Mouse (Mus musculus) stomach, postnatal 0 days (tissue): ENCODE data around the gene Ttc30a1. TPM values are rescaled to one million over a fixed set of nuclear protein-coding genes. Genes with fewer than 3 reads are reported as not detected.

Experiments
- ATAC-seq: fragments of 200-750 bp; cut with Nextera tagmentation; 2 replicates; pipeline ENCODE4 v1.8.0; 2017; ENCODE audit not compliant: low FRiP score, low TSS enrichment
- DNase-seq: peaks from one replicate; pipeline ENCODE4 v3.0.0-alpha.2; 2016; ENCODE audit warnings: low spot score
- H3K27ac ChIP-seq: fragments of 300-500 bp; sonication (generic); replicated peaks from 2 replicates; pipeline ENCODE4 v1.5.1; 2014; ENCODE audit warnings: mild to moderate bottlenecking, control low read depth
- H3K27me3 ChIP-seq: fragments of 300-500 bp; sonication (generic); 2 replicates; pipeline ENCODE4 v1.6.1; 2014; ENCODE audit warnings: low read length; ENCODE audit not compliant: control insufficient read depth, insufficient read depth
- H3K36me3 ChIP-seq: fragments of 300-500 bp; sonication (generic); 2 replicates; pipeline ENCODE4 v1.6.1; 2014; ENCODE audit warnings: low read length, mixed read lengths; ENCODE audit not compliant: control insufficient read depth, insufficient read depth
- H3K4me1 ChIP-seq: fragments of 300-500 bp; sonication (generic); replicated peaks from 2 replicates; pipeline ENCODE4 v1.6.1; 2014; ENCODE audit warnings: antibody characterized with exemption; ENCODE audit not compliant: control insufficient read depth, insufficient read depth
- H3K4me2 ChIP-seq: fragments of 300-500 bp; sonication (generic); replicated peaks from 2 replicates; pipeline ENCODE4 v1.6.1; 2014; ENCODE audit warnings: low read depth, mild to moderate bottlenecking, control low read depth, moderate library complexity
- H3K4me3 ChIP-seq: fragments of 300-500 bp; sonication (generic); 2 replicates; pipeline ENCODE4 v1.5.1; 2014; ENCODE audit warnings: low read depth, low read length, control low read depth
- H3K9ac ChIP-seq: fragments of 300-500 bp; sonication (generic); 2 replicates; pipeline ENCODE4 v1.6.1; 2014; ENCODE audit warnings: mild to moderate bottlenecking, low read length, control low read depth, mixed read lengths
- H3K9me3 ChIP-seq: fragments of 300-500 bp; sonication (generic); 2 replicates; pipeline ENCODE4 v1.6.1; 2016; ENCODE audit warnings: low read length; ENCODE audit not compliant: control insufficient read depth
- CTCF ChIP-seq: IDR thresholded peaks from 2 replicates; pipeline ENCODE4 v1.5.1; 2016; ENCODE audit warnings: antibody characterized with exemption, low read depth, mild to moderate bottlenecking, moderate library complexity
- EP300 ChIP-seq: optimal IDR thresholded peaks from 2 replicates; pipeline ENCODE3; 2016; ENCODE audit warnings: antibody characterized with exemption
- WGBS: fragments of 180-500 bp; shearing (Covaris S2); extraction: QIAGEN DNeasy Blood & Tissue Kit; methylation state at CpG from one replicate; pipeline ENCODE4 v1.1.7; 2014; 5-methylcytosine and 5-hydroxymethylcytosine counted together
- polyA plus RNA-seq: library from polyadenylated mRNA; unstranded; fragments of >200 nt; fragmentation: Nextera tagmentation; extraction: Ambion mirVana; gene quantifications from 2 replicates; pipeline ENCODE4 v1.2.1, GENCODE M21; 2015

The Ttc30a1 gene
- polyA plus RNA-seq, 1 experiment from 2014 or later, result 3.3 TPM

DNA sequence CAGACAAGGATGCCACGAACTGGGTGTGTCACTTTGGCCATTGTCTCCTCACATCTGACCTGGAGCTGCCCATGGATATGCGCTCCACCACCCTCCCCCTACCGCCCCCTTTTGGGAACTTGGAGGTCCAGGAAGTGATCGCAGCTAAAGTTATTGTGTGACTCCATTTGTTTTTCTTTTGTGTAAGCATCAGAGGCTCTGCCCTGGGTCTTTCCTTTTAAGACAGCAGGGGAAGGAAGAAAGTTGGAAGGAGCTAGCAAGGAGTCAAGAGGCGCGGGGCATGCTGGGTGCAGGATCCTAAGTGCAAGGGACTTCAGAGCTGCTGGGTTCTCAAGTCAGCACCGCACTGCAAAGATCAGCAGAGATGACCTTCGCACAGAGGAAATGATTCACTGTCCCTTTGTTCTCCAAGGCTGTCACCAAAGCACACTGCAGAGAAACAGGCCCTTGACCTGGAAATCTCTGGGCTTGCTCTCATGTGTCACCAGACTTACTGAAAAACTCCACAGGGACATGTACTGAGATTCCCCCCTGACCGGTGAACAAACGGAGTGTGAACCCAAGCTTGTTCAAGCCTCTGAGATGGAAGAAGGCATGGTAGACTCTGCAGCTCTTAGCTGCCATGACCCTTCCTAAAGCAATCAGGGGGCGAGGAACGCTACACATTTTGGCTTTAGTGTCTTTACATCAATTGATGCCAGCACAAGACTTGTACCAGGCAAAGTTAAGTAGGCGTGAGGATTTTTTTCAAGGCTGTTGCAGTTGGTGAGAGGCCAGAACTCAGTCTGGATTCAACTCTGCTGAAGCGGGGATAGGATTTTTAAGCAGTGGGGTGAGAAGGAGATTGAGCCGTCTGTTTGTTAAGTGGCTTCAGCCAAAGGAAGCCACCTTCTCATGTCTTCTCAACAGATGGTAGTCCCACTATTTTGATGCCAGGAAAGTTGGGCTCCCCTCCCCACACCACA lies 21.1 kb downstream of the Ttc30a1 start:
- H3K4me2 ChIP-seq, result peak overlapping the region; percentile 34; the same call in 1 of the 2 replicates
- 56% methylated on average over 15 of the region's 15 CpGs for whole genome bisulfite sequencing
- no peaks in the 10 kb centered on the region for H3K27me3 ChIP-seq
- H3K9ac ChIP-seq, result 0 out of 2 replicates have a peak overlapping the region, but pooled peaks have one; percentile 24
- H3K4me1 ChIP-seq, result peaks cover 10% of the 10 kb centered on the region
- peak overlapping the region; percentile 53 for H3K27ac ChIP-seq
- no peaks in the 10 kb centered on the region for H3K9me3 ChIP-seq
- H3K36me3 ChIP-seq, result no peaks in the 10 kb centered on the region
- H3K4me3 ChIP-seq, result no peak overlapping the region
- ATAC-seq, result peak; percentile 64
- TF ChIP-seq EP300 (no peak), CTCF (no peak)
- DNase-seq, result peak; percentile 42

- no peak overlapping the region for H3K4me3 ChIP-seq
- H3K27me3 ChIP-seq, result no peaks in the 10 kb centered on the region
- peak overlapping the region; percentile 34; the same call in 1 of the 2 replicates for H3K4me2 ChIP-seq
- H3K9me3 ChIP-seq, result no peaks in the 10 kb centered on the region
- no peaks in the 10 kb centered on the region for H3K36me3 ChIP-seq
- ATAC-seq, result no peak
- 0 out of 2 replicates have a peak overlapping the region, but pooled peaks have one; percentile 24 for H3K9ac ChIP-seq
- TF ChIP-seq EP300, result no peak
- no peak for TF ChIP-seq CTCF
- peaks cover 10% of the 10 kb centered on the region for H3K4me1 ChIP-seq
- peak; percentile 42 for DNase-seq
- WGBS, result 13% methylated on average over 15 of the region's 15 CpGs
- H3K27ac ChIP-seq, result peak overlapping the region; percentile 53
Measured at GRCm38 (mm10) chr2:75959850-75960365, 21.9 kb downstream of the Ttc30a1 start.

DNA sequence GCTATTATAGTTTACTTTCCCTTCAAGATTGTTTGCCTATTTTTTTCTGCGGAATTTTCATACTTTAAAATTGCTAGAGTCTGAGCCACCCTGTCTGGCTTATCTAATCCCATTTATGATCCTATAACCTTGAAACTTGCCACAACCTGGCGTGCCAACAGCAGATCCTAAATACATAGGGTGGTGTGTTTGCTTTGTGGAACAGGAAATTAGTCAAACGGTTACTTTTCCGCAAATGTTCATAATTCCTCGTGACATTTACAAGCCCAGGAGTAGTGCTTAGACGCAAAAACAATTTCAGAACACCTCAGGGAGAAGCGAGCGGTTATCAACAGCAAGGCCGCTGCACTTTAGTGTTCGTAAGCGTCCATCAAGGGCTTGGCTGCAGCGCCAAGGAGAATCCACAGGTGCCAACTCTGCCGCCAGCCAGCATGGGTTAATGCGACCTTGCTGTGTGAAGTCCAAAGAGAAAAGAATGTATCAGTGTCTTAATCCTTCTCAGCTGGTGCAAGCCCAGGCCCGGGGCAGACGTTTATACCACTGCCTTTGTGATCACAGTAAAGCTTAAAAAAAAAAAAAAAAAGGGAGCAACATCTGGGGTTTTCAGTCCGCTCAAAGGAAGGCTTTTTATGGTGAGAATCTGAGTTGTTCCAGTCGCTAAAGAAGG lies 22.5 kb downstream of the Ttc30a1 start:
- Histone ChIP-seq H3K9me3 (no peaks in the 10 kb centered on the region), H3K27me3 (no peaks in the 10 kb centered on the region), H3K4me1 (peaks cover 10% of the 10 kb centered on the region), H3K4me2 (peak overlapping the region; percentile 15), H3K27ac (peak overlapping the region; percentile 53), H3K4me3 (no peak overlapping the region), H3K9ac (0 out of 2 replicates have a peak overlapping the region, but pooled peaks have one; percentile 0), H3K36me3 (no peaks in the 10 kb centered on the region)
- no peak for ATAC-seq
- WGBS, result 27% methylated on average over 18 of the region's 18 CpGs
- peak; percentile 34 for DNase-seq
- TF ChIP-seq EP300, result no peak
- TF ChIP-seq CTCF, result no peak

DNA sequence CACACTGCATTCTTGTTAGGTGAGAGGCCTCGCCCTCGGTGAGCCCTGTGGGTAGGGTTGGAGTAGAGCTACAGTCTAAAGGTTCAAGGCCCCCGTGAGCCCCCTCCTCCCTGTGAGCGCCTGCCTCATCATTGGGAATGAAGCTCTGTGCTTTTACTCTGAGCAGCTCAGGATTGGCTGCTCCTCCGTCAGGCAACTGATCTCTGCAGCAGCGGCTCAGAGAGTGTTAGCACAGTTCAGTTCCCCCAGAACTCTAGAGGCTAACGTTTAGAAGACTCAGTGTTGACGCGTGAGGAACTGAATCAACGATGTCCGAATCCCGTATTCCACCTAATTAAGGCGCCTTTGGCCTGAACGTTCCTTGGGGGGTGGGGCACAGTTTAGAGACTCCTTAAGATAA lies 26.1 kb downstream of the Ttc30a1 start:
- H3K9ac ChIP-seq, result no peak overlapping the region
- ATAC-seq, result no peak
- no peak overlapping the region for H3K27ac ChIP-seq
- TF ChIP-seq EP300 (no peak), CTCF (no peak)
- no peaks in the 10 kb centered on the region for H3K36me3 ChIP-seq
- H3K27me3 ChIP-seq, result no peaks in the 10 kb centered on the region
- no peak overlapping the region for H3K4me3 ChIP-seq
- no peak for DNase-seq
- 49% methylated on average over 14 of the region's 14 CpGs for WGBS
- H3K9me3 ChIP-seq, result no peaks in the 10 kb centered on the region
- H3K4me2 ChIP-seq, result no peak overlapping the region
- H3K4me1 ChIP-seq, result peaks cover 9% of the 10 kb centered on the region

DNA sequence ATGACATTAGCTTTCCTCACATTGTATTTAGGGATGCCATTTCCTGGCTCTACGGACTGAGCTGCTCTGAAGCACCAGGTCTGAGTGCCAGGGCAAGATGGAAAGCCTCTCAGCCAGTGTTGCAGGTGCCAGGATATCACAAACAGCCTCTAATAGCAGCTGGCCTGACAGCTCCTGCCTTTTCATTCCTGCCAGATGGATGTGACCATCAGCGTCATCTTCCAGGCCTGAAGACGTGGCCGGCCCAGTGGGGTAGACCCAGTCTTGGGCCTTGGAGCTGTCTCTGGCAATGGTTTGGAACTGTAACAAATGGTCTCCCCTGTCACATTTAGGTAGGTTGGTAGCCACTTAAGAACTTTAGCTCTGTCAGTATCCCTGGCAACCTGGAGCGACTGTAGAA lies 28.4 kb downstream of the Ttc30a1 start:
- ATAC-seq (no peak), DNase-seq (no peak)
- H3K9me3 ChIP-seq, result no peaks in the 10 kb centered on the region
- H3K36me3 ChIP-seq, result no peaks in the 10 kb centered on the region
- TF ChIP-seq CTCF, result no peak
- no peak for TF ChIP-seq EP300
- H3K4me2 ChIP-seq, result no peak overlapping the region
- H3K9ac ChIP-seq, result no peak overlapping the region
- no peak overlapping the region for H3K4me3 ChIP-seq
- no peaks in the 10 kb centered on the region for H3K4me1 ChIP-seq
- 90% methylated on average over 5 of the region's 5 CpGs for WGBS
- H3K27ac ChIP-seq, result no peak overlapping the region
- no peaks in the 10 kb centered on the region for H3K27me3 ChIP-seq
